Mouse (Mus musculus) midbrain, embryonic 16.5 days (tissue): ENCODE results near the gene Dctn5. TPM values are rescaled to one million over a fixed set of nuclear protein-coding genes. Genes with fewer than 3 reads are reported as not detected.

Experiments
- ATAC-seq: fragments of 200-750 bp; cut with Nextera tagmentation; 2 replicates; pipeline ENCODE4 v1.8.0; 2017; ENCODE audit warnings: moderate TSS enrichment
- H3K27ac ChIP-seq: fragments of 300-500 bp; sonication (generic); 2 replicates; pipeline ENCODE4 v1.5.1; 2014; ENCODE audit warnings: mild to moderate bottlenecking, low read length, mixed read lengths
- H3K27me3 ChIP-seq: fragments of 300-500 bp; sonication (generic); 2 replicates; pipeline ENCODE4 v1.6.1; 2014; ENCODE audit warnings: low read depth, low read length, mixed read lengths; ENCODE audit not compliant: control insufficient read depth, insufficient read depth
- H3K36me3 ChIP-seq: fragments of 300-500 bp; sonication (generic); 2 replicates; pipeline ENCODE4 v1.6.1; 2014; ENCODE audit warnings: mild to moderate bottlenecking, low read length, moderate library complexity, mixed read lengths; ENCODE audit not compliant: control insufficient read depth, insufficient read depth
- H3K4me1 ChIP-seq: fragments of 300-500 bp; sonication (generic); 2 replicates; pipeline ENCODE4 v1.6.1; 2014; ENCODE audit warnings: mild to moderate bottlenecking, low read length, mixed read lengths; ENCODE audit not compliant: control insufficient read depth, insufficient read depth
- H3K4me2 ChIP-seq: fragments of 300-500 bp; sonication (generic); 2 replicates; pipeline ENCODE4 v1.6.1; 2014; ENCODE audit warnings: mild to moderate bottlenecking, low read length, mixed read lengths
- H3K4me3 ChIP-seq: fragments of 300-500 bp; sonication (generic); 2 replicates; pipeline ENCODE4 v1.5.1; 2014; ENCODE audit warnings: low read depth, mild to moderate bottlenecking, low read length, moderate library complexity, mixed read lengths
- H3K9ac ChIP-seq: fragments of 300-500 bp; sonication (generic); 2 replicates; pipeline ENCODE4 v1.6.1; 2014; ENCODE audit warnings: low read depth, low read length, mixed read lengths
- H3K9me3 ChIP-seq: fragments of 300-500 bp; sonication (generic); replicated peaks from 2 replicates; pipeline ENCODE4 v1.6.1; 2014; ENCODE audit warnings: mild to moderate bottlenecking, low read length, mixed read lengths; ENCODE audit not compliant: control insufficient read depth, poor library complexity, severe bottlenecking
- WGBS: fragments of 180-500 bp; shearing (Covaris S2); extraction: QIAGEN DNeasy Blood & Tissue Kit; methylation state at CpG from one replicate; pipeline ENCODE4 v1.1.7; 2014; 5-methylcytosine and 5-hydroxymethylcytosine counted together
- polyA plus RNA-seq: library from polyadenylated mRNA; unstranded; fragments of >200 nt; fragmentation: Nextera tagmentation; extraction: Ambion mirVana; gene quantifications from 2 replicates; pipeline ENCODE4 v1.2.1, GENCODE M21; 2015

The Dctn5 gene
- polyA plus RNA-seq, 1 experiment from 2014 or later, result 169 TPM

DNA sequence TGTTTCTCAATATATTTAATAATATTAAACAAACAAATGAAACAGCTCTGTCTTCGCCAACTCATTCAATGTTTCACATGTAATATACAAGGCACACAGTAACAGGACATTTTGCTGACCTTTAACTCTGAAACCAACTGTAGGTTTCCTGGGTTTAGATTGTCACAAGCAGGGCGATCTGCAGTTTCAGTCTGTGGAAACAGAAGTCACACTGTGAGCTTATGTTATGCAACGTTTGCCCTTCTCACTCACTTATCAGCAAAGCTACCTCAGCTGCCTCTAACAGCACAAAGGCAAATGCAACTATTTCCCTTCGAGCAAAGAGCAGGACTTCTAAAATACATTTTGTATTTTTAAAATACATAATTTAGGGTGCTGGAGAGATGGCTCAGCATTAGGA, 9.3 kb upstream of the Dctn5 start:
- Histone ChIP-seq H3K4me3 (no peak overlapping the region), H3K4me2 (no peak overlapping the region), H3K4me1 (no peaks in the 10 kb centered on the region), H3K27ac (no peak overlapping the region), H3K9ac (no peak overlapping the region), H3K9me3 (no peaks in the 10 kb centered on the region), H3K36me3 (peaks cover 10% of the 10 kb centered on the region; the same call in 1 of the 2 replicates), H3K27me3 (no peaks in the 10 kb centered on the region)
- WGBS, result 88% methylated on average over 4 of the region's 4 CpGs
- ATAC-seq, result no peak

DNA sequence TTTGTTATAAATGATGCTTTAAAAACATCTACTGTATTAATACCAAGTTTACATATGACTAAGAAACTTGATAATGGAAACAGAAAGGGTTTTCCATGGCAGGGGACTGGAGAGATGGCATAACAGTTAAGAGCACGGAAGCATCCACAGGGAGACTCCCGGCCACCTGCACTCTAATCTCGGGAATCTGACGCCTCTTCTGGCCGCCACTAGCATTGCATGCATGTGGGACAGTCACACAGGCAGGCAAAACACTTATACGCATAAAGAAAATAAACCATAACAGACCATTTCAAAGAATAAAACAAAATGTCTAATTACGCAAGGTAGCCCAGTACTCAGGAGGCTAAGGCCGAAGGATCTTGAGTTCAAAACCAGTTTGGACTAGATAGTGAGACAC, 7.2 kb upstream of the Dctn5 start:
- H3K27ac ChIP-seq, result no peak overlapping the region
- ATAC-seq, result no peak
- WGBS, result 76% methylated on average over 8 of the region's 8 CpGs
- no peaks in the 10 kb centered on the region for H3K9me3 ChIP-seq
- no peaks in the 10 kb centered on the region for H3K27me3 ChIP-seq
- no peak overlapping the region for H3K4me2 ChIP-seq
- H3K36me3 ChIP-seq, result peaks cover 8% of the 10 kb centered on the region; the same call in 1 of the 2 replicates
- H3K4me3 ChIP-seq, result no peak overlapping the region
- H3K9ac ChIP-seq, result no peak overlapping the region
- no peaks in the 10 kb centered on the region for H3K4me1 ChIP-seq

DNA sequence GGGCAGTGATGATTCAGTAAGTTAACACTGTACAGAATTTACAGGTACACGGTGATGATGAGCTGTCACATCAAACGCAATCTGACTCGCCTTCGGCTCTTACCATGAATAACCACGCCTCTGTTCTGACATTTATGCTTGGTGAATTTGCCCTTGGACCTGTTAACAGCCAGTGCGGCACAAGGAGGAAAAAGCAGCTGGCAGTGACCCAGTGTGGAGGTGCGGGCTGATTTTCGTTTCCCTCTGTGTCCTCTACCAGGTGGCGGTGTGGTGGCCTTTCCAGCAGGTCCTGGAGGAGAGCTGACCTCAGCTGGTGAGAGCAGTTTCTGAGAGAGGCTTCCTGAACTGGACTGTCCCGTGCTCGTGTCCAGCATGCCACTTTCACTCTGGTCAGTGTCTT, 5.9 kb upstream of the Dctn5 start:
- 96% methylated on average over 11 of the region's 11 CpGs for WGBS
- H3K9me3 ChIP-seq, result no peaks in the 10 kb centered on the region

DNA sequence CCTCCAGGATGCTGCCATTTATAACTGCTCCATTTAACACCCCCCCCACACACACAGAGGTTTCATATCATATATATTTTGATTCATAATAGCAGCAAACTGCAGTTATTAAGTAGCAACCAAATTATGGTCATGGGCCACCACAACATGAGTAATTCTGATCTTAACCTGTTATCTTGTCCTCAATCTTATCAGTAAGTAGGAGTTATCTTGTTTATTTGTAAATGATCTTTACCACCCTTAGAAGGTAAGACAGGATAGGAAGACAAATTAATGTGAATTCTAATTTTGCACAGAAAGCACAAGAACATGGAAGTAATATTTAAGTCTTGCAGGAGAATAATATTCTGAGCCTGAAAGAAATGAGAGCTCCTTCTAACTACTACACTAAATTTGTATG, 1.0 kb upstream of the Dctn5 start:
- no peaks in the 10 kb centered on the region for H3K9me3 ChIP-seq
- H3K4me1 ChIP-seq, result peaks cover 11% of the 10 kb centered on the region
- H3K4me2 ChIP-seq, result peak overlapping the region; percentile 88; the same call in 1 of the 2 replicates
- peaks cover 6% of the 10 kb centered on the region; the same call in 1 of the 2 replicates for H3K36me3 ChIP-seq
- ATAC-seq, result no peak
- H3K27me3 ChIP-seq, result no peaks in the 10 kb centered on the region
- H3K9ac ChIP-seq, result no peak overlapping the region
- H3K4me3 ChIP-seq, result peak overlapping the region; percentile 93
- H3K27ac ChIP-seq, result no peak overlapping the region

More for the DNA sequence above, 5.9 kb upstream of the Dctn5 start:
- no peak overlapping the region for H3K4me2 ChIP-seq
- H3K36me3 ChIP-seq, result peaks cover 6% of the 10 kb centered on the region; the same call in 1 of the 2 replicates
- H3K9ac ChIP-seq, result no peak overlapping the region
- ATAC-seq, result no peak
- no peaks in the 10 kb centered on the region for H3K27me3 ChIP-seq
- H3K4me1 ChIP-seq, result no peaks in the 10 kb centered on the region; the same call in 1 of the 2 replicates
- no peak overlapping the region for H3K4me3 ChIP-seq
- H3K27ac ChIP-seq, result no peak overlapping the region

DNA sequence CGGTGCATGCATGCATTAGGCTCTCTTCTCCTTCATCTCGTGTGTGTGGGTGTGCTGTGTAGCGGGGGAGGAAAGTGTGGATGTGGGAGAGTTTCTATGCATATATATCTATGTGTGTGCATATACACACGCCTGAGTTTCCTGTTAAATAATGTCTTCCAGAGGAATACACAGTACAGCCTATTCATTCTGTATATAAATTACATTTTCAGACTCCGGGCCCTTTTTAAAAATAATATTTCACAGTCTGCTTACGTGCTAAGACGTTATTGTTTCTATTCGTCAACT, 441 bp downstream of the Dctn5 start:
- no peak; the same call in 1 of the 2 replicates for ATAC-seq
- Histone ChIP-seq H3K9ac (peak overlapping the region; percentile 86), H3K4me1 (peaks cover 11% of the 10 kb centered on the region), H3K27ac (peak overlapping the region; percentile 82), H3K27me3 (no peaks in the 10 kb centered on the region), H3K36me3 (peaks cover 5% of the 10 kb centered on the region; the same call in 1 of the 2 replicates), H3K9me3 (no peaks in the 10 kb centered on the region), H3K4me2 (peak overlapping the region; percentile 73), H3K4me3 (peak overlapping the region; percentile 93)
- 21% methylated on average over 8 of the region's 8 CpGs for WGBS

DNA sequence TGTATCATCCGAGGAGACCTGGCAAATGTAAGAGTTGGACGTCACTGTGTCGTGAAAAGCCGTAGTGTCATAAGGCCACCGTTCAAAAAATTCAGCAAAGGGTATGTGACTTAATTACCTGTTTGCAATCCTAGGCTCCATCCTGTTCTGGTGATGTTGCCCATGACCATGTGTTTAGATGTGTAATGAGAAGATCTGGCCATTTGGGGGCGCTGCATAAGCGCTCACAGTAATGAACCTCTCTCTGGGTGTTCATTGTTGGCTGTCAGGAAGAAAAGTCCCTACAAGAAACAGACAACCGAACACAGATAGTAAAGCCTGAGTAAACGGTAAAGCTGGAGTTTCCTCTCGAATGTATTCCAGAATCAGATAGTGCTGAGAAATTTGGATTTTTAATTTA, 2.2 kb downstream of the Dctn5 start:
- Histone ChIP-seq H3K4me2 (no peak overlapping the region), H3K27ac (no peak overlapping the region), H3K9me3 (no peaks in the 10 kb centered on the region), H3K4me3 (no peak overlapping the region), H3K36me3 (peaks cover 12% of the 10 kb centered on the region; the same call in 1 of the 2 replicates), H3K9ac (no peak overlapping the region), H3K4me1 (peaks cover 11% of the 10 kb centered on the region), H3K27me3 (no peaks in the 10 kb centered on the region)
- WGBS, result 71% methylated on average over 10 of the region's 10 CpGs
- ATAC-seq, result no peak

DNA sequence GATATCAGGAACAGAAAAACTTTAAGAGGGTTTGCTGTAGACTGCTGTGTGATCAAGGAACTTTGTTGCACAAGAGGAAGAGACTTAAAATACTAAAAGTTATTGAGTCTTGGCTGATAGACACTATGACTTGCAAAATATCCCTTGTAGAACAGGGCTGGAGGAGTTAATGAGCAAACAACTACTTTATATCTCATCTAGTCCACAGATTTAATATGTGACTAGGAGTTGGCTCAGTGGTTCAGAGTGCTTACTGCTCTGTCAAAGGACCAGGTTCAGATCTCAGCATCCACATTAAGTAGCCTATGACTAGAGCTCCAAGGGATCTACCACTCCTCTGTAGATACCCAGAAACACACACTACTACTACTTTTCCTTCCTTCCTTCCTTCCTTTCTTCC, 4.2 kb downstream of the Dctn5 start:
- Histone ChIP-seq H3K36me3 (peaks cover 21% of the 10 kb centered on the region), H3K9ac (no peak overlapping the region), H3K4me3 (no peak overlapping the region), H3K4me1 (peaks cover 10% of the 10 kb centered on the region), H3K27me3 (no peaks in the 10 kb centered on the region), H3K27ac (no peak overlapping the region), H3K4me2 (no peak overlapping the region), H3K9me3 (no peaks in the 10 kb centered on the region)
- ATAC-seq, result no peak

DNA sequence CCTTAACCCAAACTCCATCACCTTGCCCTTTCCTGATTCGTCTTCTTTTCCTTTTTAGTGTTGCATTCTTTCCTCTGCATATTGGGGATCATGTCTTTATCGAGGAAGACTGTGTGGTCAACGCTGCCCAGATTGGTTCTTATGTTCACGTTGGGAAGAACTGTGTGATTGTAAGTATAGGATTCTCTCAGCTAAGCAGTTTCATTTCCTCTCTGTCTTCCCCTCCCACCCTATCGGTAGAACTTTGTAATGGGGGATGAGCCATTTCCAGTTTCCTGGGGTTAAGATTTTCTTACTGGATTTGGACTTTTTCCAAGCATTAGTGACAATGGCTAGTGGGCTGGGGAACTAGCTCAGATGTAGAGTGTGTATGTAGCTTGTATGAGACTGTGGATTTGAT, 5.3 kb downstream of the Dctn5 start:
- Histone ChIP-seq H3K4me1 (peaks cover 7% of the 10 kb centered on the region), H3K27ac (no peak overlapping the region), H3K4me3 (no peak overlapping the region), H3K36me3 (peaks cover 27% of the 10 kb centered on the region), H3K9me3 (no peaks in the 10 kb centered on the region), H3K9ac (no peak overlapping the region), H3K4me2 (no peak overlapping the region), H3K27me3 (no peaks in the 10 kb centered on the region)
- ATAC-seq, result no peak
- WGBS, result 95% methylated on average over 5 of the region's 5 CpGs

DNA sequence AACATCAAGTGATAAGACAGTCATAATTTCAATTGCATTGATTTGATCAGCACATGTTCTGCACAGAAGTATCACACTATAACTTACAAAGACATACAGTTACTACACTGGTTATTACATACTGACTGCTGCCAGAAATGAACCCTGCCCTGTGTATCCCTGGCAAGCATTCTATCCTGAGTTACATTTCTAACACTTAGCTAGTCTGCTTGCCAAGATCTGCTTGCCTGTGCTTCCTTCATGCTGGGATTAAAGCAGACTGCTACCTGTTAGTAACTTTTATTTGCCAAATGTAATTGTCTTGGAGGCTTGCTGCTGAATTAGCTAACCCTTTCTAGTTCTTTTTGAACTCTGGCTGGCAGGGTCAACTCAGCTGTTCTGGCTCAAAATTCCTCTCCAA, 8.2 kb downstream of the Dctn5 start:
- no peaks in the 10 kb centered on the region for H3K9me3 ChIP-seq
- H3K4me3 ChIP-seq, result no peak overlapping the region
- ATAC-seq, result no peak
- no peak overlapping the region for H3K4me2 ChIP-seq
- H3K27me3 ChIP-seq, result no peaks in the 10 kb centered on the region
- H3K4me1 ChIP-seq, result no peaks in the 10 kb centered on the region
- no peak overlapping the region for H3K27ac ChIP-seq
- peaks cover 39% of the 10 kb centered on the region for H3K36me3 ChIP-seq
- H3K9ac ChIP-seq, result no peak overlapping the region

DNA sequence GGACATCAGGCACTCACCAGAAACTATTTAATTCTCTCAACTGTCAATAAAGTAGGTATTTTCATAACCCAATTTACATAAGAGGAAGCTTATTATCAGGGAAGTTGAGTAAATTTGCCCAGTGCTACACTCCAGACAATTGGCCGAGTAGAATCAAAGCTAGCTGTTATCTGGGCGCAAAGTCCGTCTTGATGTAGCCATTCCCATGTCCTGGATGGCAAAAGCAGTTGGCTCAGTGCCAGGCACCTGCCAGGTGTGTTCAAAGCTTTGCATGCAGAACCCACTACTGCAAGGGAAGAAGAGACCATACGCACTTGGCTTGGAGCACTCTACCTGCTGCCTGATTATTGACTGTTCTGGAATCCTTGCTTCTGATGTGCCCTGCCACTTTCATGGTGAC, 19.6 kb downstream of the Dctn5 start:
- Histone ChIP-seq H3K27me3 (no peaks in the 10 kb centered on the region), H3K27ac (no peak overlapping the region), H3K9me3 (no peaks in the 10 kb centered on the region), H3K36me3 (peaks cover 19% of the 10 kb centered on the region), H3K4me1 (no peaks in the 10 kb centered on the region), H3K4me2 (no peak overlapping the region), H3K9ac (no peak overlapping the region), H3K4me3 (no peak overlapping the region)
- WGBS, result 93% methylated on average over 4 of the region's 4 CpGs
- ATAC-seq, result no peak
